Mouse (Mus musculus): ENCODE results near the gene Ccdc30. TPM values are rescaled to one million over a fixed set of nuclear protein-coding genes. Genes with fewer than 3 reads are reported as not detected.

Ccdc30 gene
- total RNA-seq, 2 experiments from 2014 or later, result 0.21 to 0.56 TPM

DNA sequence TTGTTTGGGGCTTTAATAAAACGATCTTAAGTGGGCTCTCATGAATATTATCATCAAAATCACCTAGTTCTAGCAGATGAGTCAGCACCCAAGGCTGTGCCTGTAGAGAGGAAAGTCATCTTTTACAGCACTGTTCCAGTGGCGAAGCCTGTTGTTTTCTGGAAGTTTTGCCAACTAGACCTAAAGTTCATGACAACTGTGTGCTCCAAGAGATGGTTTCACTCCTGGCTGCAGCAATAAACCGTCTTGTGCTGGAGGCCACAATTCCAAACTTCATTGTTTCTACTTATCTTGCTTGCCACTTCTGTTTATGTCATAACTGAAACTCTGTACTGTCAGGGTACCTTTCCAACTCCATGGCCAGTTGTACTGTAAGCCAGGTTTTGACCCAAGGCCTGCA is 1.9 kb upstream of the Ccdc30 start:
- DNase-seq, result no peak

DNA sequence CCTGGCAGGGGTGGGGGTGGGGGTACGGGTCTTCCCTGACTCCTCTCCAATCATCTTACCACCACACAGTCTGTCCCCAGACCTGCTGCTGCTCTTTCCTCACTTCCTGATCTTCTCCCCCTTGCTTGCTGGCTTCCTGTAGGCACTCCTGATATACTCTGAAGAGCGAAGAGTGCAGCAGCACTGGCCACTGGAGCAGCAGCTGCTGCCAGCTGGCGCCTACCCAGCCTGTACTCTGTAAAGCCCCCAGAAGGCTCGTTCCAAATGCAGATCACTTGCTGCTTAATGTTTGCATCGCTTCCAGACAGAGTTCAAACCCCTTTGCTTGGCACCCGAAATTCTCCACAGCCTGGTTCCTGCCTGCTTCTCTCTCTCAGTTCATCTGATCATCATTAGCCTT is 2.5 kb downstream of the Ccdc30 start:
- peak; percentile 9 for DNase-seq

DNA sequence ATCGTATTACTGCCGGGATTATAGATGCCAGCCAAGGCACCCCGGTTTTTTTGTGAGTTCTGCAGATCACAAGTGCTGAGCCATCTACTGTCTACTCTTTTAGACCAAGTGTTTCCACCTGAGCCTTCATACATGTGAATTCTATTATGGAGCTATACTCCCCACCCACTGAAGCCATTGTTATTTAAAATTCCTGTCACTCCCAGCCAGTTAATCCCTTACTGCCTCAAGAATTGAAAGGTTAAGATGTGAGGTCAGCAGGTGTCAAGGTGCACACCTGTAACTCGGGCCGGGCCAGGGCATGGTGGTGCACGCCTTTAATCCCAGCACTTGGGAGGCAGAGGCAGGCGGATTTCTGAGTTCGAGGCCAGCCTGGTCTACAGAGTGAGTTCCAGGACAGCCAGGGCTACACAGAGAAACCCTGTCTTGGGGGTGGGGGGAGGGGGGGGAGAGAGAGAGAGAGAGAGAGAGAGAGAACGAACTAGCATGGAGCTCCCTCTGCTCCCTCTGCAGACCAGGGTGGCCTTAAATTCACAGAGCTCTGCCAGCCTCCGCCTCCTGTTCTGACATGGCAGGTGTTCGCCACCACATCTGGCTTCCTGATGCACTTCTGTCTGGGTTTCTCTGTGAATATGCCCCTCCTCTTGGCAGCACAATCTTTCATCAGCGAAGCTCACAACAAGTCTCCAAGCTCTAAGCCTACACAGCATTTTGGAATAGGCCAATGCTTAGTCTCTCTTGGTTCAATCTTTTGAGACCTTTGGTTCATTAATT is 3.3 kb downstream of the Ccdc30 start:
- DNase-seq, result no peak

DNA sequence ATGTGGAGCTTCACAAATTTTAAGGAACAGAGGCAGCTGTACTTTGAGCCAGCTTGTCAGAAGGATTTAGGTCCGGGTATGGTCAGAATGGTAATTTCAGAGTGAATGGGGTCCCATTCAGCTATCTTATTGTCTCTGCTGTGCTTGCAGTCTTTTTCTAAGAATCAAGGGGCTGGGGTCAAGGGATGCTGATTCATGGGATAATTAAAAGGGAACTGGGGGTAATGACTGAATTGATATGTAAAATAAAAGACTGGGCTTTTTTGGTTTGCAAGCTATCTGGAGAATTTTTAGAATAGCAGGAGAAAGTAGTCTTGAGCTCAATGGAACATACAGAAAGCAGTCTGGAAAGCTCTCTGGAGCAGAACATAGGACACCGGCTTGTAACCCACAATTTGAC is 11.9 kb downstream of the Ccdc30 start:
- DNase-seq, result no peak

DNA sequence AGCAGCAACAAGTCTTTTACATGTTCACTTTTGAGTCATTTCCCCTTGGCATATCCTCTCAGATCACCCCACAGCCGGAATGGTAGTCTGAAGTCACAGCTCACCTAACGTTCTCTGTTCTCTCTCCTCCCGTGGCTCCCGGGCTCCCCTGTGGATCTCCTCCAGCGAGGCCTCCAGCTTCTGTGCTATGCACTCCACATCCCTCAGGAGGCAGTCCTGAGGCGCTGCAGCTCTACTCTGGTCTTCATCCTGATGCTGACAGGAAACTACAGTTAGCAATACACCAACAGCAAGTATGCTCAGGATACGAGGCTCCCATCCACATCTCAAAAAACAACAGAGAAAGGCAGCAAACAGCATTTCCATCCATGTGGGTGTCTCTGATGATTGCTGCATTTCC is 14.4 kb downstream of the Ccdc30 start:
- no peak for DNase-seq

DNA sequence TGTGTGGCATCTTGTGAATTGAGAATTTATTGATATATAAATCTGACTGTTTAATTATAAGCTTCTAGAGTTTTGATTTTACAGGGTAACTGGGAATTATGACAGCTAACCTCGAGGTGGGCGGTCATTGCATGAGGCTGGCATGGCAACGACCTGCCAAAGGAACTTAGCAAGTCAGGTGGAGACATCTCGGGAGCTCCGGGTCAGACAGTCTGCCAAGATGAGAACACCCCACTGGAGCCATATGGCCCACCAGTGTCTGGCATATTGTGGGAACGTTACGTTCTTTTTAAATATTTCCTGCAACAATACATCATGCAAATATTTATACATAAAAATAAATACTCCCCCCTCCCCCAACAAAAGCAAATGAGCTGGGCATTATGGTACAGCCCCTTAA is 16.6 kb downstream of the Ccdc30 start:
- DNase-seq, result no peak

DNA sequence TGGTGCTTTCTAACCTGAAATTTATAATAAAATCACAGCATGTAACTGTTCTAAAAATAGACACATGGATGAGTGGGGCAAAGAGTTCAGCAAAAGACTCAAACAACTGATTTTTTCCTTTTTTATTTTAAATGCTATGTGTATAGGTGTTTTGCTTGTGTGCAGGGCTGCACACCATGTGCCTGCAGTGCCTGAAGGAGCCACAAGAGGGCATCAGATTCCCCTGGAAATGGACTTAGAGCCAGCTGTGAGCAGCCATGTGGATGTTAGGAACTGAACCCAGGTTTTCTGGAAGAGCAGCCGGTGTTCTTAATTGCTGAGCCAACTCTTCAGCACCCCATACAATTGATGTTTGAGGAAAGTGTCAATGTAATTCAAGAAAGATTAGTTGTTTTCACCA is 25.0 kb downstream of the Ccdc30 start:
- peak; percentile 8 for DNase-seq

DNA sequence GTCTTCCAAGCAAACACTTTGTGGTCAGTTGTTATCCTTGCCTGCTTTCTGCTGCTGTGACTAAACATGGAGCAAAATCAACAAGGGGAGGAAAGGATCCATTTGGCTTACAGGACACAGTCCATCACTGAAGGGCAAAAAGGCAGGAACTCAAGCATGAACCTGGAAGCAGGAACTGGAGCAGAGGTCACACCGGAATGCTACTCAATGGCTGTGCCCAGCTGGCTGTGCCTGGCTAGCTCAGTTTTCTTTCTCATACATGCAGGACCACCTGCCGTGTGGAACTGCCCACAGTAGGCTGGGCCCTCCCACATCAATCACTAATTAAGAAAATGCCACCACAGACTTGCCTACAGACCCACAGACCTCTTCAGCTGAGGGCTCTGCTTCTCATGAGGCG is 26.1 kb downstream of the Ccdc30 start:
- DNase-seq, result no peak

DNA sequence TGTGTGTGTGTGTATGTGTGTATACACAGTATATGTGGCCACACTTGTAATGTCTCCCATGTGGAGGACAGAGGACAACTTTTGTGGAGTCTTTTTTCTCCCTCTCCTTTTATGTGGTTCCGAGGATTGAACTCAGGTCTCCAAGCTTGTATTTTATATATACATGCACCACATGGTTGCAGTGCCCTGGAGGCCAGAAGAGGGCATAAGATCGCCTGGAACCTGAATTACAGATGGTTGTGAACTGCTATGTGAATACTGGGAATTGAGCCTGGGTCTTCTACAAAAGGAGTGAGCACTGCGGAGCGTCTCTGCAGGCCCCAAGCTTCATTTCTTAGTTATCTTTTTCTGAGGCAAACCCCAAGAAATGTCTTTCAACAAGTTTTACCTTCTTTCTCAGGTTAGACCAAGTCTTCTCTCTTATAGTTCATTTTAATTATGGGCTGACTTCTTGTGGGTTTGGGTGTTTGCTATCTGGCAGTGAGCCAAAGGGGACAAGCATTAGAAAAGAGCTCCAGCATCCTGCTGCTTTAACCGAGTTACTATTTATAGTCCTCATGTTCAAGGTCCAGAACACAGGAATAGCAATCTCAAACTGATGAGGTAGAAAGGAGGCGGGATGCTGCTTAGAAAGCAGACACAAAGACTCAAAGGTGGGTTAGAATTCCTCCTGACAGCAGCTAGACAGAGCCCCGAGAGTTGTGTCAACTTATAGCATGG is 33.7 kb downstream of the Ccdc30 start:
- DNase-seq, result no peak

DNA sequence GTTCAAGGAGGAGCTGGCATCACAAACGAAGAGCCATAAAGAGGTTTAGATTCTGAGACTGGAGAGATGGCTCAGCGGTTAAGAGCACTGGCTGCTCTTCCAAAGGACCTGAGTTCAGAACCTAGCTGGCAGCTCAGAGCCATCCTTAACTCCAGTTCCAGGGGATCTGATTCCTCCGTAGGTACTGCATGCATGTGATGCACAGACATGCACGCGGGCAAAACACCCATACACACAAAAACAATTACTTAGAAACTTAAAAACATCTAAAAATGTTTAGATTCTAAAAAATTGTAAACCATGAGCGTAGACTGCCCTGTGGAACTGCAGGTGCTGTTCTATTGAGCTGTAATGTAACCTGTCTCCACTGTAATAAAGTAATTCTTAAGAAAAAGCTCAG is 45.9 kb downstream of the Ccdc30 start:
- no peak for DNase-seq

DNA sequence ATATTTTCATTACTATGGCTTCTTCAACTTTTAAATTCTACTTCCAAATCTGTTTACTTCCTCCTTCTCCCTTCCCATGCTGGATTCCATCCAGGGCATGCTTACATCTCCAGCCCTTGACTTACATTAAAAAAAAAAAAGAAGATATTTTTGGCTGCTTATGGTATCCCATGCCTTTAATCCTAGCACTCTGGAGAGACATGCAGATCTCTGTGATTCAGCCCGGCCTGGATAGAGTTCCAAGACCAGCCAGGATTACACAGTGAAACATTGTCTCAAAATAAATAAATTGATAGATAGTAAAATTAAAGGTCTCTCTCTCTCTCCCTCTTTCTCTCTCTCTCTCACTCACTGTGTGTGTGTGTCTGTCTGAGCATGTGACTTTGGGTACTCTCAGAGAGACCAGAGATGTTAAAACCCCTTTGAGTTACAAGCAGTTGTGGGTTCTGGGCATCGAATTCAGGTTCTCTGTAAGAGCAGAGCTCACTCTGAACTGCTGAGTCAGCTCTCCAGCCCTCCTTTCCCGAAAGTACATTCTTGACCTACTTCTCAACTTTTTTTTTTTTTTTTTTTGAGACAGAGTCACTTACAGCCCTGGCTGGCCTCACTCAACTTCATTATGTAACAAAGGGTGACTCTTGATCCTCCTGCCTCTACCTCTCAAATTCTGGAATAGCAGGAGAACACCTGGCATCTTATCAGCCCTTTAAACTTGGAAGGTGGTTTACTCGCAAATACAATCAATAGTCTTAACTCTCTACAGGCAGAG is 48.4 kb downstream of the Ccdc30 start:
- no peak for DNase-seq

DNA sequence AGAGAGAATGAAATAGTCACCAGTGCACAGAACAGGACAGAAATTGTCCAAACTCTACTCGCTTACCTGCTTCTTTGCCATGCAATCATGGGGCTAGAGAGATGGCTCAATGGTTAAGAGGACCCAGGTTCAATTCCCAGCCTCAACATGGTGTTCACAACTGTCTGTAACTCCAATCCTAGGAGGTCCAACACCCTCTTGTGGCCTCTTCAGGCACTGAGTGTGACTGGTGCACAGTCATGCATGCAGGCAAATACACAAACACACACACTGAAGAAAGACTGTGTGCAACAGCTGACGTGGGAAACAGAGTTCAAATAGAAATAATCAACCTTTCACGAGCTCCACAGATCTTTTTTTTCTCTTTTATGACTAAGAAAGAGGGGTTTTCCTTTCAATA is 53.1 kb downstream of the Ccdc30 start:
- no peak for DNase-seq

DNA sequence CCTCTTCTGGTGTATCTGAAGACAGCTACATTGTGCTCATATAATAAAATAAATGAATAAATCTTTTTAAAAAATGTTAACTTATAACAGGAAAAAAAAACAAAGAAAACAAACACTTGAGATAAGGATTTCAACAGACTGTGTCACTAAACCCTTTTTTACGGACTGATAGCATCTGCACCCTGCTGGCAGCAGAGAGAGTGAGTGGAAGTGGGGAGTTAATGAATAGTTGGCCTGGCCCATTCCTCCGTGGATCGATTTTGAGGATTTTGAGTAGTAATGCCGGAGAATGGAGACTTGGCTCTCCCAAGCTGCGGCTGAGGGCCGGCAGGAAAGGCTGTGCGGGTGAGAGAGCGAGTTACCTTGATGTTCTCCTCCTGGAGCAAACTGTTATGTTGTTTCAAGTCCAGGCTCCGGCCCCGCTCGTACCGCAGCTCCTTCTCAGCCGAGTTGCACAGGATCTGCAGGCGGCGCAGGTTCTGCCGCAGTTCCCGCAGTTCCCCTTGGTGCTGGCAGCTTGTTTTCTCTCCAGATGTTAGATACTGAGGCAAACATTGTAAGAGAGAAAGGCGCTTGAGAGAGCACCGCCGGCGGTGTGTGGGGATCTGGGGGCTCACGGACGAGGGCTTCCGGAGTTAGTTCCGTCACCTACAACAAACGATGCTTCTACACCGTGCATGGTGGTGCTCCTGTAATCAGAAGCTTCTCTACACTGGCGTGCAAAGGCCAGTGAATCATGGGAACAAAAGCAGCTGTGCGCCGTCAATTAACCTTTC is 55.9 kb downstream of the Ccdc30 start:
- DNase-seq, result peak; percentile 4

DNA sequence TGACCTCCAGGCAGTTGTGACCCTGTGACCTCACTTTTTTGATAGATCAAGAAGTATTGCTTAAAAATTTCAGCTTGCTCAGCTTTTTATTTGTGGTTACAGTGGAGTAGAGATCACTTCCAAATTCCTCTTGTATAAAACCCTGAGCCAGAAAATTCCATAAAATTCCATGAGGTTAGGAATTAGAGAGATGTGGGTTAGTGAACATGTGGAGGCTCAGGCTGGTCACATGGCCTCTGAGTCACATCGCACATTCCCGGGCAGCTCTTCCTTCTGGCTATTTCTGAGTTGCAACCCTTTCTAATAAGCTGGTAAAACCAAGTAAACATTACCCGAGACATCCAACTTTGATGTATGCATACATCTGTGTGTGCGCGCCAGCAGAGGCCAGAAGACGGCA is 69.8 kb downstream of the Ccdc30 start:
- DNase-seq, result no peak

DNA sequence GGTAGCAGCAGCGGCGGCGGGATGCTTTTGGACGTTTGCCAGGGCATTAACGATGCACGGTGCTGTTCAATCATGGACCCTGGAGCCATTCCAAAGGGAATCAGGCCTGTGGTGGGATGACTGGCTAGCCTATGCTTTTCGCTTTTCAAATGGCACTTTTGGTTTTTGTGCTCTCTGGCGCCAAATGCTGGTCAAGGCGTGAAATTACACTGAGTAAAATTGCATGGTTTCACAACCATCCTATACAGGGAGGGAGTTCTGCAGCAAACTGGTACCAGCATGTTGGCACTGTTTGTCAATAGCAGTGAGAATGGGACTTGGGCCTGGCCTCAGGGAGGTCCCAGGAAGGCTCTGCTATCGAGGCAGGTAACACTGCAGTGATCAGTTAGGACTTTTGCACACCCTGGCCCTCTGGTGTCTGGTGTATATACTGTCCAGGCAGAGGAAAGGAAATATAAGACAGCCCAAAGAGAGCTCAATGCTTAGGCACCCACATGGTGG is 76.4 kb downstream of the Ccdc30 start:
- peak; percentile 28 for DNase-seq

DNA sequence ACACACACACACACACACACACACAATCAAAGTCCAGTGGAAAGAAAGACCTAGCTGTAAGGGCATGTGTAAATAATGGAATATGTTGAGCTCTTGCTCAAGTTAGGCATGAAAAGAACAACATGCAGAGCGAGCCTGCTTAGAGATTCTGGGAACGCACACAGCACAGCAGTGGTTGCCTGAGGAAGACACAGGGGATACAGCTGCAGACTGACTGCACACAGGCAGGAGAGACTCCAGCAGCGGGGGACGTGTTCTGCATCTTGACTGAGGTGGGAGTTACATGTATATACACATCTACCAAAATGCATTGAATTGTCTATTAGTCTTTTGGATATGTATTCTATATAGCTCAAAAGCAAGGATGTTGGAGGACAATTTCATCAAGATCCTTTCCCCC is 76.9 kb downstream of the Ccdc30 start:
- DNase-seq, result no peak

DNA sequence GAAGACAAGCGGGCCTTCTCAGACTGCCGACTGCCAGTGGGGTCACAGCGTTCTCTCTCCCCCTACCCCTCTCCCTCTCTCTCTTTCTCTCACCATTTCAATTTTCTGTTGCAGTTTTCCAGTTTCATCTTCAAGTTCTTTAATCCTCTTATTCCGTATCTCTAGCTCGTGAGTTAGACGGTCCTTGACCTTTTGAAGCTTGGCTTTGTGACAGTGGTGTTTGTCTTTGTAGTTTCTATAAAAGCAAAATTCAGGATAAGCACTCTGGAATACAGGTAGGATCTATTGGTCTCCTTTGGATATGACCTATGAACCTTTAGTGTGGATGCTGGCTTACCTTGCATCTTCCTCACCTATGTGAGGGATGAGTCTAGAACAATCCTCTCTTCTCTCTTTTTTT is 81.8 kb downstream of the Ccdc30 start:
- no peak for DNase-seq

DNA sequence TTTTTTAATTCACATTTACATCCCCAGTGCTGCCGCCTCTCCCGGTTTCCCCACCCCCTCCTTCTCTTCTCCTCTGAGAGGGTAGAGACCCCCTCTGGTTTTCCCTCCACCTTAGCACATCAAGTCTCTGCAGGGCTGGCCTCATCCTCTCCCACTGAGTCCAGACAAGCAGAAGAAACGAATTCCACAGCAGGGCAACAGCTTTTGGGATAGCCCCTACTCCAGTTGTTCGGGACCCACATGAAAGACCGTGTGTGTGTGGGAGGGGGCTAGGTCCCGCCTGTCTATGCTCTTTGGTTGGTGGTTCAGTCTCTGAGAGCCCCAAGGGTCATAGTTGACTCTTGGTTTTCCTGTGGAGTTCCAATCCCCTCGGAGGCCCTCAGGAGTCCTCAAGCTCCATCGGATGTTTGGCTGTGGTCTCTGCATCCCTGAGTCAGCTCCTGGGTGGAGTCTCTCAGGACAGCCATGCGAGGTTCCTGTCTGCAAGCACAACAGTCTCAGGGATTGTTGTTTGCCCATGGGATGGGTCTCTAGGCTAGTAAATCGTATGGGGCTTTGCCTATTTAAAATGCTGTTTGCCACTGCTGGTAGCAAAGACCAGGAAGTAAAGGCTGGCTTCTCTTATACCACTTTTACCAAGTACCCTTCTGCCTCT is 94.3 kb downstream of the Ccdc30 start:
- no peak for DNase-seq

DNA sequence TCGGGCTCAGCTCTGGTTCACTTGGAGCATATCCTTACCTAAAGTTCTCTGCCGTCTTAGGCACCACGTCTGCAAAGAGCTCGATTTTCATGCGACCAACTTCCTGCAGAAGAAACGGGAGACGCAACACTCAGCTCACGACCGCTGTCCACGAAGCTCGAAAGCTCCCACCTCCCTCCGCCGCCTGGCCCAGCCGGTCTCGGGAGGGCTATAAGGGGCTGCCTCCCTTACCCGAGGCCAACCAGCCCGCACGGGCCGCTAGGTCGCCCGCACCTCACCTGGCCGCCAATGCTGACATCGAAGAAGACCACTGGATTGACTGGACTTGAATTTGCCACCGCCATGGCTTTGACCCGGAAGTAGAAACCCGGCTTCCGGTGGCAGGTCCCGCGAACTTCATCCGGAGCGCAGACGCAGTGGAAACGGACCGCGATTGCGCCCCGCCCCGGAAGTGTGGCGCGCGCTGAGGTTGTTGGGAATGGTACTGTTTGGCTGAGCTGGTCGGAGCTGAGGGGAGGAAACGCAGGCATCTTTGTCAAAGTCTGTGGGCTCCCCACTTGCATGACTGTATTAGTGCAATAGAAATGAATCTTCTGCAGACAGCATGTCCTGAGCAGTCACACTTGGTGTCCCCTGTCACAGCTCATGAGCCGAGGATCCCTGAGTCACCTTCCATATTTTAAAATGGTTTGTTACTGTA is 95.0 kb downstream of the Ccdc30 start, which contains the start of gene Ppih:
Gene Ppih, minus strand, starts transcription at position 416 of the 700 bp plus-strand sequence.
- DNase-seq, result peak; percentile 96

DNA sequence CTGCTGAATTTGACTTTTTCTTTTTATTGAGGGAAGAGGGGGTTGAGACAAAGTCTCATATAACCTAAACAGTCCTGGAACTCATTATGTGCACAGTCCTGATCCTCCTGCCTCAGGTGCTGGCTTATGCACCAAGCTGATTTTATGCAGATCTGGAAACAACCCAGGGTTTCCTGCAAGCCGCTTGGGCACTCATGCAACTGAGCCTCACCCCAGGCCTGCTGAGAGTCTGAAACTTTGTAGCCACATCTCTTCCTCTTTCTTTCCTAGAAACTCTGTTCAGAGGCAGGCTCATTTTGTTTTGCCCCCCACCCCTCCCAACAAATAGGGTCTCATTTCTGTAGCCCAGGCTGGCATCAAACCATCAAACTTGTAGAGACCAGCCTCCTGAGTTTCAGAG is 101.6 kb downstream of the Ccdc30 start:
- no peak for DNase-seq

DNA sequence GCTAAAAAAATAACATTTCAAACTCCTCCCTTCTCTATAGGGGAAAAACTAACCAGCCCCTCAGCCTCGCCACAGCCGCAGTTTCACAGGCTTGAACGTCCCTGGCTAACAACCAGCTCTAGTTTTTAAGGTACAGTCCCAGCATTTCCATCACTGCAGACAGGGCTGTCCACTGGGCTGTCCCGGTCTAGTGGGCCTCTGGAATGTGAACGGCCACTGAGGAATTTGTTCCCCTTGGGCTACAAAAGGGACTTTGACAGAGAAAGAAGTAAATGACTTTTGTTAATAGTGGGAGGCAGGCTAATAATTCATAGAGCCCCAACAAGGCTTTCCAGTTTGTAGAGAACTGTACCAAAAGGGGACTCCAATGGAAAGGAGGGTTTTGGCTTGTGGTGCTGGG is 109.9 kb downstream of the Ccdc30 start:
- DNase-seq, result no peak

Data from gastrocnemius, postnatal 10 days (tissue).